Mouse (Mus musculus) intestine, embryonic 16.5 days (tissue): ENCODE data around the gene Plagl1. TPM values are rescaled to one million over a fixed set of nuclear protein-coding genes. Genes with fewer than 3 reads are reported as not detected.

ENCODE experiments used
- ATAC-seq: fragments of 200-750 bp; cut with Nextera tagmentation; 2 replicates; pipeline ENCODE4 v1.8.0; 2017; ENCODE audit warnings: moderate TSS enrichment, moderate library complexity
- H3K27ac ChIP-seq: fragments of 300-500 bp; sonication (generic); 2 replicates; pipeline ENCODE4 v1.5.1; 2014; ENCODE audit warnings: mild to moderate bottlenecking, low read length
- H3K27me3 ChIP-seq: fragments of 300-500 bp; sonication (generic); replicated peaks from 2 replicates; pipeline ENCODE4 v1.6.1; 2014; ENCODE audit warnings: low read length, control low read depth, mixed read lengths; ENCODE audit not compliant: control insufficient read depth, insufficient read depth
- H3K36me3 ChIP-seq: fragments of 300-500 bp; sonication (generic); 2 replicates; pipeline ENCODE4 v1.6.1; 2014; ENCODE audit warnings: low read length, control low read depth; ENCODE audit not compliant: control insufficient read depth, insufficient read depth
- H3K4me1 ChIP-seq: fragments of 300-500 bp; sonication (generic); 2 replicates; pipeline ENCODE4 v1.6.1; 2014; ENCODE audit warnings: low read length, control low read depth, mixed read lengths; ENCODE audit not compliant: control insufficient read depth, insufficient read depth
- H3K4me2 ChIP-seq: fragments of 300-500 bp; sonication (generic); 2 replicates; pipeline ENCODE4 v1.6.1; 2014; ENCODE audit warnings: low read depth, low read length, control low read depth
- H3K4me3 ChIP-seq: fragments of 300-500 bp; sonication (generic); 2 replicates; pipeline ENCODE4 v1.5.1; 2014; ENCODE audit warnings: mild to moderate bottlenecking, low read length
- H3K9ac ChIP-seq: fragments of 300-500 bp; sonication (generic); 2 replicates; pipeline ENCODE4 v1.6.1; 2014; ENCODE audit warnings: low read depth, low read length
- H3K9me3 ChIP-seq: fragments of 300-500 bp; sonication (generic); 2 replicates; pipeline ENCODE4 v1.6.1; 2016; ENCODE audit warnings: low read length, control low read depth; ENCODE audit not compliant: control insufficient read depth
- WGBS: fragments of 180-500 bp; shearing (Covaris S2); extraction: QIAGEN DNeasy Blood & Tissue Kit; methylation state at CpG from one replicate; pipeline ENCODE4 v1.1.7; 2014; 5-methylcytosine and 5-hydroxymethylcytosine counted together
- polyA plus RNA-seq: library from polyadenylated mRNA; unstranded; fragments of >200 nt; fragmentation: Nextera tagmentation; extraction: Ambion mirVana; gene quantifications from 2 replicates; pipeline ENCODE4 v1.2.1, GENCODE M21; 2015

The Plagl1 gene
- polyA plus RNA-seq, 1 experiment from 2014 or later = 113 TPM

DNA sequence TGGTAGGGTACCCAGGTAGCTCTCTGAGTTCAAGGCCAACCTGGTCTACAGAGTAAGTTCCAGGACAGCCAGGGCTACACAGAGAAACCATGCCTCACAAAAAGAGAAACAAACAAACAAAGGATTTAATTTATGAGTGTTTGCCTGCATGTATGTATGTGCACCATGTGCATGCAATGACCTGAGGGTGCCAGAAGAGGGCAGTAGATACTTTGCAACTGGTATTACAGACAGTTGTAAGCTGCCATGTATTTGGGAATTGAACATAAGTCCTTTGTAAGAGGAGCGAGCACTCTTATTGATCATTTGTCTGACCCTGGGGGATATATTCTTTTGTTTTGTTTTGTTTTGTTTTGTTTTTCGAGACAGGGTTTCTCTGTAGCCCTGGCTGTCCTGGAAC is 10.7 kb downstream of the Plagl1 start:
- 95% methylated on average over 2 of the region's 2 CpGs for WGBS
- no peak for ATAC-seq
- no peaks in the 10 kb centered on the region for H3K4me1 ChIP-seq

DNA sequence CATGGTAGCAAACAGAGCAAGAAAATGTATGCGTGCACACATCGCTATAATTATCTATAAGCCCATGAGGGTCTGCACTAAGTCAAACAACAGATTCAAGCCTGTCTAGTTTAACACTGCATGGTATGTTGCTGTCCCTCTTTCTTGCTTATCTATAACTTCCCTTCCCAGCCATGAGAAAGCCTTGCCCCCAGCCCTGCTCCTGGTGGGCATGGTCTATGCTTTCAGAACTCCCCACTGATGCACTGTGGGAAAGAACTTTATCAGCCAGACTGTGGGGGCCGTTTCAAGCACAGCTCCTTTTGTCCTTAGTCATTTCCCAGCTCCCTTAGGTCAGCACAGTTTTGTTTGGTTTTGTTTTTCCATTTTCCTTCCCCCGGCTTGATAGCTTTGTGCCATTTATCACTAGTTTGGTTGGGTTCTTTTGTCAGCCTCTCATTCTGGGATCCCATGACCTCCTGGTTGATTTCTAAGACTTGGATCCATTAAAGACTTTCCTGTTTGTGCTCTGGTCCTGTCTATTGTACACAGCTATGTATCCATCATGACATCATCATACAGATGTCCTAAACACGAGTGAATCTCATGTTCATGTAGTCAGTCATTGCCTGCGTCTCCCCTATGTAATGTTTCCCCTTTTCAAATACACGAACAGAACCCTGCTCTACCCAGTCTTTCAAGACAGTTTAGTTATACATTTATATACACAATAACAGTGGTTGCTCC is 16.7 kb downstream of the Plagl1 start:
- Histone ChIP-seq H3K9me3 (no peaks in the 10 kb centered on the region), H3K4me1 (no peaks in the 10 kb centered on the region), H3K9ac (no peak overlapping the region)

More for the DNA sequence above, 10.7 kb downstream of the Plagl1 start:
- no peaks in the 10 kb centered on the region for H3K36me3 ChIP-seq
- no peak overlapping the region for H3K4me2 ChIP-seq
- H3K9me3 ChIP-seq = no peaks in the 10 kb centered on the region
- H3K27ac ChIP-seq = no peak overlapping the region
- no peaks in the 10 kb centered on the region for H3K27me3 ChIP-seq
- H3K4me3 ChIP-seq = no peak overlapping the region
- H3K9ac ChIP-seq = no peak overlapping the region

DNA sequence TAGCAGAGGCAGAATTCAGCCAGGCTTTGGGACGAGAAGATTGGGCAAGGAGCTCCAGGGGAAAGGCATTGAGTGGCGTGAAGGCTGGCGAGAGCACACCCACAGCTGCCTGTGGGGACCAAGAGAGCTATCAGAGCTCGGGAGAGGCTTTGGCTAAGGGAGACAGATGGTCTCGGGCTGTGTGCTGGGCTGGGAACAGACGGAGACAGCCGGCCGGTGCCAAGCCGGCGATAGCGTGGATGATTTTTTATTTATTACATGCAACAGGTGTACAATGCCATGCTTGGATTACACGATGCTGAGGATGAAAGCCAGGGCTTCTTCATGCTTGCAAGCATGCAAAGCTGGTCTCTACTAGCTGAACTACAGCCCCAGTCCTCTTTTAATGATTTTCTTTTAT is 22.2 kb downstream of the Plagl1 start:
- no peaks in the 10 kb centered on the region for H3K27me3 ChIP-seq
- no peak overlapping the region for H3K4me3 ChIP-seq
- WGBS = 79% methylated on average over 12 of the region's 12 CpGs
- H3K9ac ChIP-seq = no peak overlapping the region
- no peaks in the 10 kb centered on the region for H3K4me1 ChIP-seq
- H3K36me3 ChIP-seq = no peaks in the 10 kb centered on the region
- H3K4me2 ChIP-seq = no peak overlapping the region
- ATAC-seq = no peak
- H3K9me3 ChIP-seq = no peaks in the 10 kb centered on the region
- no peak overlapping the region for H3K27ac ChIP-seq

More for the DNA sequence above, 16.7 kb downstream of the Plagl1 start:
- Histone ChIP-seq H3K4me2 (no peak overlapping the region), H3K27ac (no peak overlapping the region), H3K4me3 (no peak overlapping the region), H3K27me3 (no peaks in the 10 kb centered on the region), H3K36me3 (no peaks in the 10 kb centered on the region)
- 49% methylated on average over 7 of the region's 7 CpGs for WGBS
- no peak for ATAC-seq

DNA sequence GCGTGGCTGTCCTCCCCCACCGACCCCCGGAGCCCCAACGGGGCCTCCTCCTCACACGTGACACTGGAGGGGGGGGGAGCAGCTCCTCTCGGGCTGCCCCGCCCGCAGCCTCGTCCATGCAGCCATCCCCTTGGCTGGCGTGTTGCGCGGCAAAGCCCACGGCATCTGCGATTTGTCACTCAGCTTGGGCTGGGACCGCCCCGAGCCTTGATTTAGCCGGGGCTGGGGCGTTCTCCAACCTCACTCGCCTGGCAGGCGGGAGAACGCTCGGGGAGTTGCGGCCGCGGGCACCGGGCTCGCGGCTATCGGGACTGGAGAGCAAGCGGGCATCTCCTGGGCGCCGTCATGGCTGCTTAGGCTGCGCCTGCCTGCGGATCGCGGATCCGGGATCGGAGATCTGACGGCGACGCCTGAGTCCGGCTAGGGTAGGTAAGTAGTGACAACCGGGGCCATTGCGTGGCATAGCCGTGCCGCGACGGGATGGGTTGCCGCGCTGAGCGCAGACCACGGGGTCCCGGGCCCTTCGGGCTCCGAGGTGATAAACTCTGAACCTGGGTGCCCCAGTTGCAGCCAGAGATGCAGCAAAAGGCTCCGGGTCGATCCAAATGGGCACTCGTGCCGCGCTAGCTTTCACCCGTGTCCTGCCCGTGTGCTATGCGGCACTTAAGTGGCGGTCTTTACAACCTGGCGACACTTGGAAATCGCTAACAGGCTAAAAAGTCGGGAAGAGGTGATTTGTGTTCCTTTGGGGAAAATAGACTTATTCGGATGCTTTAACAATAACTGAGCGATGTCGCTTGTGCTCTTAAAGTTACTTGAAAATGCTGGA is 30.5 kb downstream of the Plagl1 start:
- Histone ChIP-seq H3K4me1 (peaks cover 3% of the 10 kb centered on the region; the same call in 1 of the 2 replicates), H3K36me3 (no peaks in the 10 kb centered on the region), H3K9me3 (peaks cover 11% of the 10 kb centered on the region), H3K4me2 (peak overlapping the region; percentile 45), H3K27ac (peak overlapping the region; percentile 66), H3K4me3 (peak overlapping the region; percentile 65), H3K27me3 (no peaks in the 10 kb centered on the region), H3K9ac (peak overlapping the region; percentile 76)
- peak; percentile 98 for ATAC-seq
- WGBS = 56% methylated on average over 70 of the region's 70 CpGs

DNA sequence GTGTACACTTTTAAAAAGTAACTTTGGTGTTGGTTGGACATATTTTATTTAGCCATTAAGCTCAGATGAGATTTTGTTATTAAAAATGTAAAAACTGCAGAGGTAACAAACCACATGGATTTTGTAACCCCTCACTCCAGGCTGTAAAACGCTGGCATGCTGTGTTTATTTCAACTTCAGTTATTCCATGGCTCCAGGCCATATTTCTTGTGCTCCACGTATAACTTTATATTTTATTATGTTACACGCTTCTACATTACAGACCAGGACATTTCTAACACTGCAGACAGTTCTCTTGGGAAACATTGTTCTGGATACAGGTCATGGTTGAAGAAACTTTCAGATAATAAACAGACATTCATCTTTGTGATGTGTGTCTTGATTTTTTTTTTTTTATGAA is 32.7 kb downstream of the Plagl1 start:
- ATAC-seq = no peak
- H3K36me3 ChIP-seq = no peaks in the 10 kb centered on the region
- H3K9me3 ChIP-seq = peaks cover 11% of the 10 kb centered on the region
- peak overlapping the region; percentile 25 for H3K4me3 ChIP-seq
- no peak overlapping the region for H3K27ac ChIP-seq
- H3K4me2 ChIP-seq = 0 out of 2 replicates have a peak overlapping the region, but pooled peaks have one; percentile 8
- H3K9ac ChIP-seq = no peak overlapping the region
- peaks cover 3% of the 10 kb centered on the region; the same call in 1 of the 2 replicates for H3K4me1 ChIP-seq
- 61% methylated on average over 3 of the region's 3 CpGs for WGBS
- no peaks in the 10 kb centered on the region for H3K27me3 ChIP-seq

DNA sequence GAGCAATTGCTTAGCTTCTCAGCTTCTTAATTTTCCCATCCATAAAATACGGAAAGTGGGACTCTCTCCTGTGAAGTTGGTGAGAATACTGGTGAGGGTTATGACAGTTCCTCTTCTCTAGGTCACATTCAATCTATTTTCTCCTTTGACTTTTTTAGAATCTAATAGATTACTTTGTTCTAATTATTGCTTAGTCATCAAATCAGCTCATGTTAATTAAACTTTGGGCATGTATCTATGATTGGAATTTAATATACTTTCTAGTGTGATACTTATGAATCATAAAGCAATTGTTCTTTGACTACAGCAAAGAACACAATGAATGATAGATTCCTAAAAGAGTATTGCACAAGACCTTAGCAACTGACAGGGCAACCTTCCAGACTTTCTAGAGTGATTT is 38.6 kb downstream of the Plagl1 start:
- 96% methylated on average over 1 of the region's 1 CpGs for WGBS
- Histone ChIP-seq H3K36me3 (no peaks in the 10 kb centered on the region), H3K9ac (no peak overlapping the region), H3K4me1 (peaks cover 20% of the 10 kb centered on the region), H3K27me3 (no peaks in the 10 kb centered on the region), H3K27ac (no peak overlapping the region), H3K9me3 (no peaks in the 10 kb centered on the region), H3K4me2 (no peak overlapping the region), H3K4me3 (no peak overlapping the region)
- ATAC-seq = no peak

DNA sequence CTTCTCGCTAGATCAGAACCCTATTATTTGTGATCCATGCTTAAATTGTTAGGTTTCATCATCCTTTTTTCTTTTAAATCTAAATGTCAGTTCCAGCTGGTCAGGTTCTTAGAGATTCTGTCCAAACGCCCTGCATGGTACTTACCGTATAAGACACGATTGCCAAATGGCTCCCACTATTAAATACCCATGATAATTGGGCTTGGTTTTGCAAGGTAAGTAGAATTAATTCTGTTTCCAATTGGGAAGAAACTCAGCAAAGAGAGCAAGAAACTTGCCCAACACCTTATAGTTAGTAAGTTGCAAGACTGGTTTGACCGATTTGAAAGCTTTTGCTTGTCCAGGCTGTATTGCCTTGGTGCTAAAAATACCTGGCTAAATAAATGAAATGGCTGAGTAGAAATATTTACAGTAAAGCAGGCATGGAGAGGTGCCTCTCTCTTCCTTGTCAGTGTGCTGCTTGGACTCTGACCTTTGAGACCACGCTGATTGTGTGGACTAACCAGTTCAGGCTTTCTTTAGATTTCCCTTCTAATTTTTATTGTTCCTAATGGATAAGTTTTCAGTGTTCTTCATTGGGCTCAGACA is 39.9 kb downstream of the Plagl1 start:
- H3K27me3 ChIP-seq = no peaks in the 10 kb centered on the region
- ATAC-seq = peak; percentile 95
- H3K36me3 ChIP-seq = no peaks in the 10 kb centered on the region
- peaks cover 16% of the 10 kb centered on the region for H3K4me1 ChIP-seq
- H3K4me2 ChIP-seq = peak overlapping the region; percentile 26; the same call in 1 of the 2 replicates
- H3K27ac ChIP-seq = peak overlapping the region; percentile 79
- WGBS = 69% methylated on average over 6 of the region's 6 CpGs
- H3K9ac ChIP-seq = no peak overlapping the region
- H3K4me3 ChIP-seq = no peak overlapping the region
- no peaks in the 10 kb centered on the region for H3K9me3 ChIP-seq

DNA sequence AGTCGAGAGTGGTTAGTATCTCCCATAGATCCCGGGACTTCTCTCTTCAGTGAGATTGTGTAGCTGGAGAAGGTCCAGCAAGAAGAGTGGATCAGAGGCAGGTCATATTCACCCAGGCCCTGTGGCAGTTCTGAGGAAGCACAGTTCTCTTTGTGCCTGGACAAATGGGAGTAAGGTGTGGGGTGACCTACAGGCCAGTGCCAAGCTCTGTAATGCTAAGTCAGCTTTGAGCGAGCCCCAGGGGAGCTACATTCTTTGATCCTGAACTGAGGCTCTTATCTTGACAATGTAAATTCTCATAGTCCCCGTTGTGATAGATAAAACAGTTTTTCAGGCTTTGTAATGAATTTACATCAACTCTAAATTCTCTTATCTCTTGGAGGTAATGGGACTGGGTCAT is 42.1 kb downstream of the Plagl1 start:
- H3K36me3 ChIP-seq = no peaks in the 10 kb centered on the region
- H3K27me3 ChIP-seq = no peaks in the 10 kb centered on the region
- H3K4me2 ChIP-seq = no peak overlapping the region
- H3K27ac ChIP-seq = no peak overlapping the region
- H3K9ac ChIP-seq = no peak overlapping the region
- no peak overlapping the region for H3K4me3 ChIP-seq
- no peak for ATAC-seq
- 64% methylated on average over 4 of the region's 4 CpGs for WGBS
- no peaks in the 10 kb centered on the region for H3K9me3 ChIP-seq
- H3K4me1 ChIP-seq = peaks cover 16% of the 10 kb centered on the region

DNA sequence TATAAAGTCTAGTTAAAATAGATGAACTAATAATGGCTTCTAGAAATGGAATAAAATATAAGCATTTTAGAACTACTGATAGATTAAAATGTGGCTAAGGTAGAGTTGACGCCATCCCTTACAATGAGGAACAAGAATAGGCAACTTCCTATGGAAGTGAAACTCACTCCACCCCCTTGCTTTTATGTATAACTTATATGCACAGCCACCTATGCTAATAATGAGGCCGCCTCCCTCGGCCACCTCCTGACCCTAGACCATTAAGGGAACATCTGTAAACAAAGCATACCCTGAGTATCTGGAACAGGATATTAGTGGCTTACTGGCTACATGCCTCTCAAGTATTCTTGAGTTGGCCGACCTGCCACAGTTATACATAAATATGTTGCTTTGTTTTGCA is 43.5 kb downstream of the Plagl1 start:
- H3K4me3 ChIP-seq = no peak overlapping the region
- no peak overlapping the region for H3K4me2 ChIP-seq
- H3K36me3 ChIP-seq = no peaks in the 10 kb centered on the region
- no peak for ATAC-seq
- peaks cover 21% of the 10 kb centered on the region for H3K4me1 ChIP-seq
- no peaks in the 10 kb centered on the region for H3K27me3 ChIP-seq
- H3K9me3 ChIP-seq = no peaks in the 10 kb centered on the region
- no peak overlapping the region for H3K27ac ChIP-seq
- 64% methylated on average over 4 of the region's 4 CpGs for WGBS
- no peak overlapping the region for H3K9ac ChIP-seq
